Mouse (Mus musculus): ENCODE results near the gene Vstm2b. TPM values are rescaled to one million over a fixed set of nuclear protein-coding genes. Genes with fewer than 3 reads are reported as not detected.

Vstm2b gene
- 0.46 and 1.2 TPM in 2 replicates for polyA plus RNA-seq (2015; fragmentation: Nextera tagmentation; extraction: Ambion mirVana)

- Histone ChIP-seq H3K27ac (no peak within 1 kb of the TSS), H3K9me3 (no peaks in the 10 kb centered on the region), H3K4me1 (peaks cover 17% of the 10 kb centered on the region; the same call in 1 of the 2 replicates), H3K27me3 (replicated peaks) (peaks cover 68% of the 10 kb centered on the region), H3K4me3 (replicated peaks) (peak within 1 kb of the TSS; percentile 45), H3K9ac (no peak within 1 kb of the TSS; the same call in 1 of the 2 replicates), H3K4me2 (peak within 1 kb of the TSS; percentile 92), H3K36me3 (no peaks in the 10 kb centered on the region)
- 1% methylated on average over 23 of the region's 35 CpGs for WGBS
- no peak for ATAC-seq (ENCODE audit: insufficient read depth, low FRiP score, low read depth)
These were observed at the start of gene Vstm2b for GRCm38 (mm10) chr7:40898096-40898710. Gene Vstm2b, plus strand, starts transcription at chr7:40898328.

GRCm38 (mm10) chr7:40856088-40856625, 42.0 kb upstream of the Vstm2b start:
- ATAC-seq (ENCODE audit: insufficient read depth, low FRiP score, low read depth), result peak; percentile 91

GRCm38 (mm10) chr7:40873380-40873990, 24.6 kb upstream of the Vstm2b start:
- 53% methylated on average over 7 of the region's 7 CpGs for WGBS

More at GRCm38 (mm10) chr7:40856088-40856625, 42.0 kb upstream of the Vstm2b start:
- no peaks in the 10 kb centered on the region for H3K27me3 ChIP-seq (replicated peaks)
- H3K27ac ChIP-seq, result no peak overlapping the region
- WGBS, result 67% methylated on average over 7 of the region's 7 CpGs
- H3K4me1 ChIP-seq, result no peaks in the 10 kb centered on the region
- H3K4me2 ChIP-seq, result no peak overlapping the region
- no peaks in the 10 kb centered on the region for H3K9me3 ChIP-seq
- no peaks in the 10 kb centered on the region for H3K36me3 ChIP-seq
- no peak overlapping the region for H3K4me3 ChIP-seq (replicated peaks)
- no peak overlapping the region for H3K9ac ChIP-seq

GRCm38 (mm10) chr7:40884855-40885489, 13.2 kb upstream of the Vstm2b start:
- Histone ChIP-seq H3K27ac (no peak overlapping the region), H3K27me3 (replicated peaks) (no peaks in the 10 kb centered on the region), H3K9ac (no peak overlapping the region), H3K9me3 (no peaks in the 10 kb centered on the region), H3K36me3 (no peaks in the 10 kb centered on the region), H3K4me1 (no peaks in the 10 kb centered on the region), H3K4me3 (replicated peaks) (no peak overlapping the region), H3K4me2 (no peak overlapping the region)
- ATAC-seq (ENCODE audit: insufficient read depth, low FRiP score, low read depth), result no peak
- WGBS, result 65% methylated on average over 8 of the region's 8 CpGs

More at GRCm38 (mm10) chr7:40873380-40873990, 24.6 kb upstream of the Vstm2b start:
- Histone ChIP-seq H3K36me3 (no peaks in the 10 kb centered on the region), H3K4me1 (no peaks in the 10 kb centered on the region), H3K4me3 (replicated peaks) (no peak overlapping the region), H3K9ac (no peak overlapping the region), H3K4me2 (no peak overlapping the region), H3K27ac (no peak overlapping the region), H3K9me3 (no peaks in the 10 kb centered on the region), H3K27me3 (replicated peaks) (no peaks in the 10 kb centered on the region)
- no peak for ATAC-seq (ENCODE audit: insufficient read depth, low FRiP score, low read depth)

GRCm38 (mm10) chr7:40888358-40888757, 9.8 kb upstream of the Vstm2b start:
- Histone ChIP-seq H3K4me3 (replicated peaks) (no peak overlapping the region), H3K9ac (no peak overlapping the region), H3K36me3 (no peaks in the 10 kb centered on the region), H3K4me1 (no peaks in the 10 kb centered on the region), H3K4me2 (no peak overlapping the region), H3K27me3 (replicated peaks) (no peaks in the 10 kb centered on the region), H3K27ac (no peak overlapping the region), H3K9me3 (no peaks in the 10 kb centered on the region)
- WGBS, result 71% methylated on average over 3 of the region's 3 CpGs
- ATAC-seq (ENCODE audit: insufficient read depth, low FRiP score, low read depth), result no peak

GRCm38 (mm10) chr7:40896964-40897363, 1.2 kb upstream of the Vstm2b start:
- H3K27ac ChIP-seq, result no peak overlapping the region
- no peak for ATAC-seq (ENCODE audit: insufficient read depth, low FRiP score, low read depth)
- H3K4me2 ChIP-seq, result no peak overlapping the region
- H3K36me3 ChIP-seq, result no peaks in the 10 kb centered on the region
- no peaks in the 10 kb centered on the region for H3K9me3 ChIP-seq
- peaks cover 17% of the 10 kb centered on the region; the same call in 1 of the 2 replicates for H3K4me1 ChIP-seq
- peaks cover 56% of the 10 kb centered on the region for H3K27me3 ChIP-seq (replicated peaks)
- no peak overlapping the region for H3K4me3 ChIP-seq (replicated peaks)
- no peak overlapping the region for H3K9ac ChIP-seq
- WGBS, result 60% methylated on average over 4 of the region's 4 CpGs

- H3K4me1 ChIP-seq, result peaks cover 17% of the 10 kb centered on the region; the same call in 1 of the 2 replicates
- WGBS, result under 1% methylated on average over 40 of the region's 70 CpGs
- no peak overlapping the region for H3K27ac ChIP-seq
- no peaks in the 10 kb centered on the region for H3K9me3 ChIP-seq
- H3K27me3 ChIP-seq (replicated peaks), result peaks cover 70% of the 10 kb centered on the region
- no peak overlapping the region; the same call in 1 of the 2 replicates for H3K9ac ChIP-seq
- H3K36me3 ChIP-seq, result no peaks in the 10 kb centered on the region
- H3K4me3 ChIP-seq (replicated peaks), result peak overlapping the region; percentile 45
- no peak for ATAC-seq (ENCODE audit: insufficient read depth, low FRiP score, low read depth)
- peak overlapping the region; percentile 92 for H3K4me2 ChIP-seq
These were observed 715 bp downstream of the Vstm2b start for GRCm38 (mm10) chr7:40898711-40899375.

GRCm38 (mm10) chr7:40899376-40900265, 1.5 kb downstream of the Vstm2b start:
- H3K9me3 ChIP-seq, result no peaks in the 10 kb centered on the region
- H3K4me3 ChIP-seq (replicated peaks), result peak overlapping the region; percentile 45
- peak overlapping the region; percentile 92 for H3K4me2 ChIP-seq
- no peak overlapping the region for H3K27ac ChIP-seq
- no peak overlapping the region for H3K9ac ChIP-seq
- H3K27me3 ChIP-seq (replicated peaks), result peaks cover 70% of the 10 kb centered on the region
- H3K4me1 ChIP-seq, result peaks cover 17% of the 10 kb centered on the region; the same call in 1 of the 2 replicates
- no peak for ATAC-seq (ENCODE audit: insufficient read depth, low FRiP score, low read depth)
- WGBS, result under 1% methylated on average over 61 of the region's 61 CpGs
- H3K36me3 ChIP-seq, result no peaks in the 10 kb centered on the region

GRCm38 (mm10) chr7:40901201-40901600, 3.1 kb downstream of the Vstm2b start:
- WGBS, result 3% methylated on average over 16 of the region's 16 CpGs
- Histone ChIP-seq H3K4me2 (no peak overlapping the region), H3K4me3 (replicated peaks) (no peak overlapping the region), H3K4me1 (peaks cover 17% of the 10 kb centered on the region; the same call in 1 of the 2 replicates), H3K9me3 (no peaks in the 10 kb centered on the region), H3K36me3 (no peaks in the 10 kb centered on the region), H3K27ac (no peak overlapping the region), H3K27me3 (replicated peaks) (peaks cover 69% of the 10 kb centered on the region), H3K9ac (no peak overlapping the region)
- peak; percentile 72 for ATAC-seq (ENCODE audit: insufficient read depth, low FRiP score, low read depth)

- no peak overlapping the region for H3K4me3 ChIP-seq (replicated peaks)
- H3K36me3 ChIP-seq, result no peaks in the 10 kb centered on the region
- no peak for ATAC-seq (ENCODE audit: insufficient read depth, low FRiP score, low read depth)
- 14% methylated on average over 28 of the region's 28 CpGs for WGBS
- H3K27ac ChIP-seq, result no peak overlapping the region
- H3K4me1 ChIP-seq, result peaks cover 17% of the 10 kb centered on the region; the same call in 1 of the 2 replicates
- H3K9ac ChIP-seq, result no peak overlapping the region
- peaks cover 56% of the 10 kb centered on the region for H3K27me3 ChIP-seq (replicated peaks)
- no peaks in the 10 kb centered on the region for H3K9me3 ChIP-seq
- peak overlapping the region; percentile 23; the same call in 1 of the 2 replicates for H3K4me2 ChIP-seq
These were observed 4.4 kb downstream of the Vstm2b start for GRCm38 (mm10) chr7:40902506-40902905.

GRCm38 (mm10) chr7:40906484-40906883, 8.4 kb downstream of the Vstm2b start:
- no peaks in the 10 kb centered on the region for H3K4me1 ChIP-seq
- H3K4me3 ChIP-seq (replicated peaks), result no peak overlapping the region
- H3K27me3 ChIP-seq (replicated peaks), result peaks cover 19% of the 10 kb centered on the region
- H3K4me2 ChIP-seq, result no peak overlapping the region
- no peak for ATAC-seq (ENCODE audit: insufficient read depth, low FRiP score, low read depth)
- H3K27ac ChIP-seq, result no peak overlapping the region
- H3K36me3 ChIP-seq, result no peaks in the 10 kb centered on the region
- WGBS, result 74% methylated on average over 1 of the region's 1 CpGs
- no peaks in the 10 kb centered on the region for H3K9me3 ChIP-seq
- H3K9ac ChIP-seq, result no peak overlapping the region
